Mouse (Mus musculus) ES-E14 (cell line): ENCODE measurements around the gene AU040320.

Experiments
- HCFC1 ChIP-seq: IDR thresholded peaks from 2 replicates; pipeline ENCODE4 v1.6.1; 2012; ENCODE audit warnings: low read length, inconsistent platforms, borderline replicate concordance; ENCODE audit not compliant: insufficient read depth
- ZC3H11A ChIP-seq: IDR thresholded peaks from 2 replicates; pipeline ENCODE4 v1.6.1; 2012; ENCODE audit warnings: low read depth, mild to moderate bottlenecking, inconsistent platforms, low read length, borderline replicate concordance

- no peak for TF ChIP-seq ZC3H11A
- TF ChIP-seq HCFC1: no peak
Measured at GRCm38 (mm10) chr4:126754231-126754611, 877 bp downstream of the AU040320 start.
